Mouse (Mus musculus) liver, adult 2 months (tissue): ENCODE data around the gene Pias1. TPM values are rescaled to one million over a fixed set of nuclear protein-coding genes. Genes with fewer than 3 reads are reported as not detected.
A peak's percentile ranks its signal among the peaks of the same experiment; 100 is the strongest.

Experiments used
- DNase-seq: peaks from one replicate; pipeline ENCODE4 v3.0.0-alpha.2; 2011; ENCODE audit warnings: low read depth, low spot score; ENCODE audit errors: extremely low read depth
- H3K27ac ChIP-seq: fragments of 200-500 bp; replicated peaks from 2 replicates; pipeline ENCODE4 v1.5.1; 2012; ENCODE audit warnings: low read depth, mild to moderate bottlenecking, control low read depth, inconsistent platforms, low read length; ENCODE audit not compliant: insufficient read depth
- H3K27me3 ChIP-seq: fragments of 200-500 bp; 2 replicates; pipeline ENCODE4 v1.6.1; 2012; ENCODE audit warnings: mild to moderate bottlenecking, moderate library complexity, low read length, inconsistent platforms; ENCODE audit not compliant: control insufficient read depth, insufficient read depth
- H3K36me3 ChIP-seq: fragments of 200-500 bp; 2 replicates; pipeline ENCODE4 v1.6.1; 2012; ENCODE audit warnings: low read length, inconsistent platforms; ENCODE audit not compliant: control insufficient read depth, insufficient read depth
- H3K4me1 ChIP-seq: fragments of 200-500 bp; 2 replicates; pipeline ENCODE4 v1.6.1; 2011; ENCODE audit warnings: low read length; ENCODE audit not compliant: control insufficient read depth, insufficient read depth
- H3K4me3 ChIP-seq: fragments of 200-500 bp; 2 replicates; pipeline ENCODE4 v1.5.1; 2011; ENCODE audit warnings: low read depth, mild to moderate bottlenecking, control low read depth, low read length, moderate library complexity; ENCODE audit not compliant: insufficient read depth
- H3K79me2 ChIP-seq: fragments of 200-500 bp; 2 replicates; pipeline ENCODE4 v1.6.1; 2012; ENCODE audit warnings: inconsistent platforms, mild to moderate bottlenecking, low read length, moderate library complexity; ENCODE audit not compliant: control insufficient read depth, insufficient read depth
- H3K9ac ChIP-seq: fragments of 200-500 bp; 2 replicates; pipeline ENCODE4 v1.6.1; 2012; ENCODE audit warnings: low read depth, mild to moderate bottlenecking, control low read depth, inconsistent platforms, low read length
- CTCF ChIP-seq: fragments of 200-500 bp; IDR thresholded peaks from 2 replicates; pipeline ENCODE4 v1.5.1; 2011; ENCODE audit warnings: low read depth, low read length, control low read depth
- POLR2A ChIP-seq: fragments of 200-500 bp; IDR thresholded peaks from 2 replicates; pipeline ENCODE4 v1.6.1; 2011; ENCODE audit warnings: low read length, control low read depth; ENCODE audit not compliant: insufficient read depth; ENCODE audit errors: extremely low read depth
- WGBS: fragments of 180-500 bp; shearing (Covaris S2); methylation state at CpG from one replicate; pipeline ENCODE4 v1.1.7; 2018; 5-methylcytosine and 5-hydroxymethylcytosine counted together
- polyA plus RNA-seq: library from polyadenylated mRNA; depleted of rRNA; stranded (reverse); fragments of >200 nt; gene quantifications from 2 replicates; pipeline ENCODE4 v1.2.3, GENCODE M21; 2012
- total RNA-seq: library from RNA; depleted of rRNA; stranded (reverse); fragments of >200 nt; gene quantifications from 2 replicates; pipeline ENCODE4 v1.2.3, GENCODE M21; 2014

The Pias1 gene
- total and polyA plus RNA-seq, 2 experiments, result 7.9 to 12.3 TPM

DNA sequence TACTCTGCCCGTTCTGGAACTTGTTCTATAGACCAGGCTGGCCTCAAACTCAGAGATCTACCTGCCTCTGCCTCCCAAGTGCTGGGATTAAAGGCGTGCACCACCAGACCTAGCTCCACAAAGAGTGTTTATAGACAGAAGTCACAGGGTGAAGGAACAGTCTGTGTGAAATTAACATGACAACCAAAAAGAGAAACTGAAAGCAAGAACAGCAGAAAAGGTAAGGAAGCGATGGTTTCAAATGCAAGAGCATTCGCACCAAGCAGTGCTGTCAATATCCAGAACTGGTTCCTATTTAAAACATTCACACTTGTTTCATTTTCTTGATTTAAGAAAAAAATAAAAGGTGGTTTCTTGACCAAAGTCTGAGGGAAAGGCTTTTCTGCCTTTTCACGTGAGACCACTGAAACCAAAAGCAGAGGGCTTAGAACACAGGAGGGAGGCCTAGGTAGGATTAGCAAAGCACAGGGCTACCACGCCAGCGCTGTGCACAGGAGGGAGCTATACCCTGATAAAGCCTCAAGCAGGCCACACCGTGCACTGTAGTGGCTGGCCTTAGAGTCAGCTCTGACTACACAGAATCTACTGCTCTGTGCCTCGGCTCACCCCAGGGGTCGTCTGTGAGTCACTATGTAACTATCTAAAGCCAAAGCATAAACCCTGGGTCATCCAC lies 15.5 kb downstream of the Pias1 start:
- no peak overlapping the region for H3K4me3 ChIP-seq
- H3K4me1 ChIP-seq, result peaks cover 26% of the 10 kb centered on the region
- H3K9ac ChIP-seq, result no peak overlapping the region
- no peak overlapping the region for H3K27ac ChIP-seq
- H3K79me2 ChIP-seq, result peaks cover 42% of the 10 kb centered on the region; the same call in 1 of the 2 replicates
- no peak for TF ChIP-seq POLR2A
- peak; percentile 62 for TF ChIP-seq CTCF
- WGBS, result 39% methylated on average over 10 of the region's 10 CpGs
- no peaks in the 10 kb centered on the region for H3K36me3 ChIP-seq
- DNase-seq, result no peak
- H3K27me3 ChIP-seq, result no peaks in the 10 kb centered on the region

DNA sequence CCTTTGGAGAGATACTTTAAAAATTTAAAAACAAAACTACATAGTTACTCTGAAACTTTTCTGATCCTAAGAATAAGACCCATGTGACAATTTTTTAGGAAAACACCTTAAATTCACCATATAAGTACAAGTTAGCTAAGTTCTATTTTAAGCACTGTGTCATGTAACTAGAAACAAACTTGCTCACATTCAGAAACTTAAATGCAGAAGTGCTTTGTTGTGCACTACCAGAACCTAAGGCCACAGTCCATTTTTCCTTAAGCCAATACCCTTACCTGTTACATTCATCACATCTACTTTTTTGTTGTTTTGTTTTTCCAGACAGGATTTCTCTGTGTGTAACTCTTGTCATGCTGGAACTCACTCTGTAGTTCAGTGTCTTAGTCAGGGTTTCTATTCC lies 17.4 kb downstream of the Pias1 start:
- H3K27me3 ChIP-seq, result no peaks in the 10 kb centered on the region
- no peak overlapping the region for H3K9ac ChIP-seq
- H3K79me2 ChIP-seq, result peaks cover 45% of the 10 kb centered on the region; the same call in 1 of the 2 replicates
- no peak overlapping the region for H3K27ac ChIP-seq
- H3K4me3 ChIP-seq, result no peak overlapping the region
- H3K4me1 ChIP-seq, result peaks cover 30% of the 10 kb centered on the region
- TF ChIP-seq POLR2A (no peak), CTCF (no peak)
- no peaks in the 10 kb centered on the region for H3K36me3 ChIP-seq
- no peak for DNase-seq

DNA sequence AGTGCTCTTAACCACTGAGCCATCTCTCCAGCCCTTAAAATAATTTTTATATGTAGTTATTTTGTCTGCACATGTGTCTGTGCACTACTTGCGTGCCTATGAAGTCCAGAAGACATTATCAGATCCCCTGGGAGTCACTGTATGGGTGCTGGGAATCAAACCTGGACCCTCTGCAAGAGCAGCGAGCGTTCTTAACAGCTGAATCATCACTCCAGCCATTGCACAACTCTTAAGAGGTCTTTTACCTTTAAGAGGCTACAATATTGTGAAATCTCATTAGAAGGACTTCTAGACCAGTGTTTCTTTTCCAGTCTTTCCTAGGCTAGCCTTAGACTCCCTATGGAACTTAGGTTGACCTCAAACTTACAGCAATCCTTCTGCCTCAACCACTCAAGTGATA lies 21.7 kb downstream of the Pias1 start:
- peaks cover 55% of the 10 kb centered on the region for H3K79me2 ChIP-seq
- no peak overlapping the region for H3K27ac ChIP-seq
- no peak overlapping the region for H3K4me3 ChIP-seq
- no peaks in the 10 kb centered on the region for H3K27me3 ChIP-seq
- H3K9ac ChIP-seq, result no peak overlapping the region
- WGBS, result 50% methylated on average over 3 of the region's 3 CpGs
- peaks cover 25% of the 10 kb centered on the region; the same call in 1 of the 2 replicates for H3K4me1 ChIP-seq
- peak; percentile 71 for DNase-seq
- no peaks in the 10 kb centered on the region for H3K36me3 ChIP-seq
- TF ChIP-seq POLR2A (no peak), CTCF (no peak)

DNA sequence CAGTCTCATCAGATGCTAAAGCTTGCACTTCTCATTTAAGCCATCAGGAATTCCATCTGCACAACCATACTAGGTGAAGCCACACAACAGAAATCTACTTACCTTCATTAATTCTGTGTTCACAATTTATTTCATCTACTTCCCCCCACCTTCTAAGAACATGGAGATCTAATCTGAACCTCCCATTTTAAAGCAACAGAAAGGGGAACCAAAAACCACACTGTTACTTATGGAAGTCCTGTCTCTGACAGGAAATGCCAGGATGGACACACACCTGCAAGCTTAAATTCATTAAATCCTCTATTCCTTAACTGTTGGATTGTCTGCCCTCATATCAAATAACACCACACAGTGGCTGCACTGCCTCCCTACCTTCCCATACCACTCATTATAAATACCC lies 35.0 kb downstream of the Pias1 start:
- H3K9ac ChIP-seq, result no peak overlapping the region
- H3K36me3 ChIP-seq, result peaks cover 10% of the 10 kb centered on the region
- H3K4me1 ChIP-seq, result peaks cover 6% of the 10 kb centered on the region
- DNase-seq, result no peak
- no peak for TF ChIP-seq POLR2A
- TF ChIP-seq CTCF, result no peak
- peaks cover 32% of the 10 kb centered on the region for H3K79me2 ChIP-seq
- H3K27me3 ChIP-seq, result no peaks in the 10 kb centered on the region
- H3K27ac ChIP-seq, result no peak overlapping the region
- H3K4me3 ChIP-seq, result no peak overlapping the region

DNA sequence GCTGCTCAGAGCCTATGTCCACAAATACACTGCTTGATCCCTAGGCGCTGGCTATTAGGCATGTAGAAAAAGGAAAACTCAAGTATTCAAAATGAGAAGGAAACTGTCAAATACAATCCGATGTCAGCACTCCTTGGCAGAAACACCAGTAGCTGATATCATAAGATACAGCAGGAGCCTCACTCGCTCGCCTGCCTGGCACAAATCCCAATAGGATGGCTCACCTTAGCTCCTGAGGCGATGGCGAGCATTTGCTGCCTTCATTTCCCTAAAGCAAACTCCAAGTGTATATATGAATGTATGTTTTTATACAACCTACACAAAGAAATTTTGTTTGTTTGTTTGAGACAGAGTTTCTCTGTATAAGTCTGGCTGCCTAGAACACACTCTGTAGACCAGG lies 42.4 kb downstream of the Pias1 start:
- Histone ChIP-seq H3K27ac (no peak overlapping the region), H3K36me3 (peaks cover 3% of the 10 kb centered on the region; the same call in 1 of the 2 replicates), H3K27me3 (no peaks in the 10 kb centered on the region), H3K4me3 (no peak overlapping the region), H3K9ac (no peak overlapping the region), H3K4me1 (peaks cover 4% of the 10 kb centered on the region; the same call in 1 of the 2 replicates), H3K79me2 (peaks cover 34% of the 10 kb centered on the region)
- no peak for TF ChIP-seq CTCF
- no peak for TF ChIP-seq POLR2A
- 81% methylated on average over 6 of the region's 6 CpGs for WGBS
- DNase-seq, result no peak

DNA sequence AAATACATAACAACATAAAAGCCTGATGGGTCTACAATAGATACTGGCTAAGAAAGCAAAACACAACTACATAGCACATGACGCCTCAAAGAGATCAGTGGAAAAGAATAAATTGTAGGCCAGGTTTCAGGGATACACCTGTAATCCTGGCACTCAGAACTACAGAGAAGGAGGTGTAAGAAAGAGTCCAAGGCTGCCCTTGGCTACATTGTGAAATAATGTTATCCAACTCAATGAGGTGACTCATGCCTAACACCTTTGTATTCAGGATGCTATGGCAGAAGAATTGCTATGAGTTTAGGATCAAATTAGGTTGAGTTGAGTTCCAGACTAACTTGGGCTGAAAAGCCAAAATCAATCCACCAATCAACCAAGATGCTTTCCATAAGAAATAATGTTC lies 43.7 kb downstream of the Pias1 start:
- Histone ChIP-seq H3K27me3 (no peaks in the 10 kb centered on the region), H3K9ac (no peak overlapping the region), H3K4me1 (peaks cover 5% of the 10 kb centered on the region), H3K36me3 (no peaks in the 10 kb centered on the region; the same call in 1 of the 2 replicates), H3K79me2 (peaks cover 40% of the 10 kb centered on the region), H3K4me3 (no peak overlapping the region), H3K27ac (no peak overlapping the region)
- no peak for TF ChIP-seq CTCF
- TF ChIP-seq POLR2A, result no peak
- no peak for DNase-seq
- 98% methylated on average over 1 of the region's 1 CpGs for WGBS
